Comparison of ENCODE assay signal across 8 mouse cellular contexts in the genomic region with DNA sequence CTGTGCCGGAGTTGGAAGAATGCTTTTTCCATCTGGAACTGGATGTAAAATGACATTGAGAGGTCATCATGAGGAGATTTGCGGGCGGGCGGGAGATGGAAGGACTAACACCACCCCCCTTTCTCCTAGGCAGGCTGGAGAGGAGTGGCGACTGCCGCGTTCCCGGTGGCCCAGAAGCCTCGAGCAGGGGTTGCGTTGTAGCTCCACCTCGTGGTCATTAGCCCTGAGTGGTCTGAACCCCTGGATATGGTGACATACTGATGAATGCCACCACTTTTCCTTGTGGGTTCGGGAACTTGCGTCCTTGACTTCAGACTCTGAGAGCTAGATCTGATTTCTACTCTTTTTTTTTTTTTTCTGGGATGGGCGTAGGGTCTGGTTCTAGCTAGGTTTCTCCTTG. TPM values are rescaled to one million over a fixed set of nuclear protein-coding genes. Genes with fewer than 3 reads are reported as not detected.
A peak's percentile ranks its signal among the peaks of the same experiment; 100 is the strongest.
DNase-seq lines count a peak whose midpoint lies in the region; ATAC-seq and TF ChIP-seq lines count a peak whose summit lies in the region.

No protein-coding gene starts in this region.

- 0 out of 2 replicates have a peak, but pooled peaks cover 2% of the 10 kb centered on the region for H3K4me1 ChIP-seq in hindbrain, embryonic 12.5 days
- no peaks in the 10 kb centered on the region for H3K4me1 ChIP-seq in lung, postnatal 0 days (ENCODE audit: insufficient read depth, low read depth, low read length)

- peak overlapping the region; percentile 17; the same call in 1 of the 2 replicates for H3K4me3 ChIP-seq in hindbrain, embryonic 12.5 days
- no peak overlapping the region for H3K4me3 ChIP-seq in lung, postnatal 0 days (ENCODE audit: low read depth, low read length)

- 26% methylated on average over 14 of the region's 14 CpGs for WGBS in hindbrain, embryonic 12.5 days
- 16% methylated on average over 14 of the region's 14 CpGs for WGBS in lung, postnatal 0 days

- peak; percentile 53 for DNase-seq in ZHBTc4 (ENCODE audit: low read depth, low spot score)
- DNase-seq in cerebellum, postnatal 25 days = peak; percentile 66 to 80
- peak; percentile 64 to 66 for DNase-seq in frontal cortex, postnatal 36 days (ENCODE audit: low spot score in 2 of 2)
- peak; percentile 65 to 75 for DNase-seq in layer of hippocampus, postnatal 10 days (ENCODE audit: low spot score in 2 of 2)
- DNase-seq in lung, postnatal 0 days (ENCODE audit: low spot score) = peak; percentile 67
- peak; percentile 8 for DNase-seq in retina, adult 2 months (ENCODE audit: low read depth, low spot score)
- DNase-seq in spleen, postnatal 14 days (ENCODE audit: low spot score in 2 of 2) = no peak

- H3K9ac ChIP-seq in hindbrain, embryonic 12.5 days = no peak overlapping the region
- no peak overlapping the region for H3K9ac ChIP-seq in lung, postnatal 0 days (replicated peaks; ENCODE audit: low read depth)

- H3K27me3 ChIP-seq in hindbrain, embryonic 12.5 days = peaks cover 12% of the 10 kb centered on the region
- H3K27me3 ChIP-seq in lung, postnatal 0 days (replicated peaks; ENCODE audit: insufficient read depth, low read length) = no peaks in the 10 kb centered on the region

- no peaks in the 10 kb centered on the region for H3K36me3 ChIP-seq in hindbrain, embryonic 12.5 days
- H3K36me3 ChIP-seq in lung, postnatal 0 days (ENCODE audit: insufficient read depth, low read length) = no peaks in the 10 kb centered on the region

- no peak for TF ChIP-seq EP300 in lung, postnatal 0 days (IDR thresholded peaks at IDR 0.05)

- H3K9me3 ChIP-seq in hindbrain, embryonic 12.5 days (replicated peaks) = no peaks in the 10 kb centered on the region
- H3K9me3 ChIP-seq in lung, postnatal 0 days (ENCODE audit: low read length) = no peaks in the 10 kb centered on the region

- no peak overlapping the region for H3K27ac ChIP-seq in hindbrain, embryonic 12.5 days
- no peak overlapping the region for H3K27ac ChIP-seq in lung, postnatal 0 days (ENCODE audit: low read length)

- peak overlapping the region; percentile 44 for H3K4me2 ChIP-seq in hindbrain, embryonic 12.5 days (replicated peaks)
- peak overlapping the region; percentile 42 for H3K4me2 ChIP-seq in lung, postnatal 0 days (replicated peaks; ENCODE audit: low read depth, low read length)

- peak; percentile 76 for ATAC-seq in hindbrain, embryonic 12.5 days (ENCODE audit: low FRiP score)
- ATAC-seq in lung, postnatal 0 days = peak; percentile 81

- peak; percentile 75 for TF ChIP-seq CTCF in lung, postnatal 0 days (IDR thresholded peaks at IDR 0.05)

RNA-seq across cellular contexts. Expression of gene Gdpd2, which starts 9.2 kb away (rescaled TPM):
- polyA plus RNA-seq in hindbrain, embryonic 12.5 days (2016; fragmentation: Nextera tagmentation; extraction: Ambion mirVana) = 16.4 and 22.2 TPM in 2 replicates
- total RNA-seq in layer of hippocampus, postnatal 10 days (2021) = 10 to 100 TPM; 20.0 to 20.9 TPM
- polyA plus RNA-seq in lung, postnatal 0 days (2015; fragmentation: Nextera tagmentation; extraction: Ambion mirVana) = 23.2 and 42.0 TPM in 2 replicates

RNA-seq across cellular contexts. Expression of gene Dlg3, which starts 28.6 kb away (rescaled TPM):
- polyA plus RNA-seq in hindbrain, embryonic 12.5 days (2016; fragmentation: Nextera tagmentation; extraction: Ambion mirVana) = 14.8 and 16.4 TPM in 2 replicates
- total RNA-seq in layer of hippocampus, postnatal 10 days (2021) = 100 to 1,000 TPM; 130 to 132 TPM
- polyA plus RNA-seq in lung, postnatal 0 days (2015; fragmentation: Nextera tagmentation; extraction: Ambion mirVana) = 1.8 TPM in 2 replicates

Comparison
In these comparisons a context has a peak if more than half of its experiments do, and no peak if none do; other contexts are left out.
1. DNase-seq: peak in ZHBTc4 (single experiment), cerebellum, postnatal 25 days (2 of 2), frontal cortex, postnatal 36 days (2 of 2), layer of hippocampus, postnatal 10 days (2 of 2), lung, postnatal 0 days (single experiment) and retina, adult 2 months (single experiment); none in spleen, postnatal 14 days (0 of 2).